Mouse (Mus musculus) lung, embryonic 16.5 days (tissue): Measurements from ENCODE around the gene Abca8a. TPM values are rescaled to one million over a fixed set of nuclear protein-coding genes. Genes with fewer than 3 reads are reported as not detected.
"Not testable (repeated sequence)": the region's sequence is repeated elsewhere in the genome, so short reads cannot be mapped to it uniquely, and the experiment has no call there.

Experiments
- ATAC-seq: fragments of 200-750 bp; cut with Nextera tagmentation; 2 replicates; pipeline ENCODE4 v1.8.0; 2017; ENCODE audit warnings: low read depth, mild to moderate bottlenecking, moderate library complexity
- H3K27ac ChIP-seq: fragments of 300-500 bp; sonication (generic); 2 replicates; pipeline ENCODE4 v1.5.1; 2014; ENCODE audit warnings: mild to moderate bottlenecking, control low read depth, low read length
- H3K27me3 ChIP-seq: fragments of 300-500 bp; sonication (generic); 2 replicates; pipeline ENCODE4 v1.6.1; 2014; ENCODE audit warnings: low read depth, low read length, mixed read lengths; ENCODE audit not compliant: control insufficient read depth, insufficient read depth
- H3K36me3 ChIP-seq: fragments of 300-500 bp; sonication (generic); 2 replicates; pipeline ENCODE4 v1.6.1; 2014; ENCODE audit warnings: low read length; ENCODE audit not compliant: control insufficient read depth, insufficient read depth
- H3K4me1 ChIP-seq: fragments of 300-500 bp; sonication (generic); replicated peaks from 2 replicates; pipeline ENCODE4 v1.6.1; 2014; ENCODE audit warnings: low read length, mixed read lengths; ENCODE audit not compliant: control insufficient read depth, insufficient read depth
- H3K4me2 ChIP-seq: fragments of 300-500 bp; sonication (generic); 2 replicates; pipeline ENCODE4 v1.6.1; 2014; ENCODE audit warnings: low read depth, low read length, control low read depth
- H3K4me3 ChIP-seq: fragments of 300-500 bp; sonication (generic); 2 replicates; pipeline ENCODE4 v1.5.1; 2014; ENCODE audit warnings: mild to moderate bottlenecking, low read length, control low read depth
- H3K9ac ChIP-seq: fragments of 300-500 bp; sonication (generic); 2 replicates; pipeline ENCODE4 v1.6.1; 2014; ENCODE audit warnings: low read length, control low read depth
- H3K9me3 ChIP-seq: fragments of 300-500 bp; sonication (generic); 2 replicates; pipeline ENCODE4 v1.6.1; 2016; ENCODE audit warnings: low read length; ENCODE audit not compliant: control insufficient read depth
- WGBS: fragments of 180-500 bp; shearing (Covaris S2); extraction: QIAGEN DNeasy Blood & Tissue Kit; methylation state at CpG from one replicate; pipeline ENCODE4 v1.1.7; 2014; 5-methylcytosine and 5-hydroxymethylcytosine counted together
- polyA plus RNA-seq: library from polyadenylated mRNA; unstranded; fragments of >200 nt; fragmentation: Nextera tagmentation; extraction: Ambion mirVana; gene quantifications from 2 replicates; pipeline ENCODE4 v1.2.1, GENCODE M21; 2015

Abca8a gene
- polyA plus RNA-seq, 1 experiment from 2014 or later = 8.0 TPM

GRCm38 (mm10) chr11:109995013-109995412 is 100.8 kb downstream of the Abca8a start:
- 0% methylated on average over 3 of the region's 3 CpGs for WGBS
- no peaks in the 10 kb centered on the region for H3K9me3 ChIP-seq

GRCm38 (mm10) chr11:109994014-109994413 is 101.8 kb downstream of the Abca8a start:
- WGBS = 33% methylated on average over 6 of the region's 6 CpGs
- no peaks in the 10 kb centered on the region for H3K9me3 ChIP-seq
- ATAC-seq = no peak
- no peak overlapping the region for H3K4me2 ChIP-seq
- no peak overlapping the region for H3K9ac ChIP-seq
- H3K4me3 ChIP-seq = no peak overlapping the region
- no peaks in the 10 kb centered on the region for H3K27me3 ChIP-seq
- H3K27ac ChIP-seq = no peak overlapping the region
- no peaks in the 10 kb centered on the region for H3K36me3 ChIP-seq
- peaks cover 5% of the 10 kb centered on the region for H3K4me1 ChIP-seq

More at GRCm38 (mm10) chr11:109995013-109995412, 100.8 kb downstream of the Abca8a start:
- Histone ChIP-seq H3K36me3 (no peaks in the 10 kb centered on the region), H3K4me3 (peak overlapping the region; percentile 50), H3K4me2 (peak overlapping the region; percentile 81), H3K27ac (no peak overlapping the region), H3K4me1 (peaks cover 5% of the 10 kb centered on the region), H3K27me3 (no peaks in the 10 kb centered on the region), H3K9ac (no peak overlapping the region)
- ATAC-seq = peak; percentile 78

GRCm38 (mm10) chr11:109991270-109991669 is 104.5 kb downstream of the Abca8a start:
- no peak overlapping the region for H3K27ac ChIP-seq
- H3K36me3 ChIP-seq = no peaks in the 10 kb centered on the region
- WGBS = 64% methylated on average over 3 of the region's 3 CpGs
- no peak for ATAC-seq
- no peak overlapping the region for H3K4me3 ChIP-seq
- H3K27me3 ChIP-seq = no peaks in the 10 kb centered on the region
- H3K9ac ChIP-seq = no peak overlapping the region
- no peaks in the 10 kb centered on the region for H3K9me3 ChIP-seq
- H3K4me1 ChIP-seq = peaks cover 5% of the 10 kb centered on the region
- H3K4me2 ChIP-seq = no peak overlapping the region

- Histone ChIP-seq H3K4me2 (no peak overlapping the region), H3K9me3 (no peaks in the 10 kb centered on the region), H3K4me3 (no peak overlapping the region), H3K27me3 (no peaks in the 10 kb centered on the region), H3K36me3 (no peaks in the 10 kb centered on the region), H3K4me1 (peaks cover 5% of the 10 kb centered on the region), H3K27ac (no peak overlapping the region), H3K9ac (no peak overlapping the region)
- WGBS = 91% methylated on average over 2 of the region's 2 CpGs
- ATAC-seq = no peak
Measured at GRCm38 (mm10) chr11:109990256-109990655, 105.5 kb downstream of the Abca8a start.

- 42% methylated on average over 1 of the region's 1 CpGs for WGBS
- no peak overlapping the region for H3K4me3 ChIP-seq
- no peak for ATAC-seq
Measured at GRCm38 (mm10) chr11:109988164-109988563, 107.6 kb downstream of the Abca8a start.

GRCm38 (mm10) chr11:109987460-109988072 is 108.2 kb downstream of the Abca8a start:
- H3K27me3 ChIP-seq, H3K4me2 ChIP-seq, H3K9me3 ChIP-seq, H3K36me3 ChIP-seq, H3K27ac ChIP-seq, H3K4me3 ChIP-seq, H3K4me1 ChIP-seq, ATAC-seq, H3K9ac ChIP-seq: not testable (repeated sequence)
- 27% methylated on average over 11 of the region's 11 CpGs for WGBS

More at GRCm38 (mm10) chr11:109988164-109988563, 107.6 kb downstream of the Abca8a start:
- H3K9me3 ChIP-seq = no peaks in the 10 kb centered on the region
- no peak overlapping the region for H3K9ac ChIP-seq
- H3K4me1 ChIP-seq = no peaks in the 10 kb centered on the region
- H3K27me3 ChIP-seq = no peaks in the 10 kb centered on the region
- no peak overlapping the region for H3K4me2 ChIP-seq
- no peak overlapping the region for H3K27ac ChIP-seq
- no peaks in the 10 kb centered on the region for H3K36me3 ChIP-seq

- ATAC-seq = no peak
- no peaks in the 10 kb centered on the region for H3K27me3 ChIP-seq
- WGBS = 94% methylated on average over 2 of the region's 2 CpGs
Measured at GRCm38 (mm10) chr11:109981872-109982271, 113.9 kb downstream of the Abca8a start.

More at GRCm38 (mm10) chr11:109981872-109982271, 113.9 kb downstream of the Abca8a start:
- Histone ChIP-seq H3K36me3 (no peaks in the 10 kb centered on the region), H3K9ac (no peak overlapping the region), H3K4me3 (no peak overlapping the region), H3K4me2 (no peak overlapping the region), H3K4me1 (no peaks in the 10 kb centered on the region), H3K9me3 (no peaks in the 10 kb centered on the region), H3K27ac (no peak overlapping the region)

Other genes starting within 250 kb of the Abca8a start
- gene Abca8b, start 100.1 kb downstream of the Abca8a start, polyA plus RNA-seq = 0.45 and 0.79 TPM in 2 replicates
- gene Abca9, start 72.2 kb upstream of the Abca8a start, polyA plus RNA-seq = 6.1 and 6.4 TPM in 2 replicates
- 1.6 and 2.0 TPM in 2 replicates for gene Abca6, start 155.8 kb upstream of the Abca8a start, polyA plus RNA-seq
- gene Abca5, start 241.7 kb upstream of the Abca8a start, polyA plus RNA-seq = 4.2 and 4.4 TPM in 2 replicates